Mouse (Mus musculus): ENCODE data around the gene Gars.

The Gars gene

DNA sequence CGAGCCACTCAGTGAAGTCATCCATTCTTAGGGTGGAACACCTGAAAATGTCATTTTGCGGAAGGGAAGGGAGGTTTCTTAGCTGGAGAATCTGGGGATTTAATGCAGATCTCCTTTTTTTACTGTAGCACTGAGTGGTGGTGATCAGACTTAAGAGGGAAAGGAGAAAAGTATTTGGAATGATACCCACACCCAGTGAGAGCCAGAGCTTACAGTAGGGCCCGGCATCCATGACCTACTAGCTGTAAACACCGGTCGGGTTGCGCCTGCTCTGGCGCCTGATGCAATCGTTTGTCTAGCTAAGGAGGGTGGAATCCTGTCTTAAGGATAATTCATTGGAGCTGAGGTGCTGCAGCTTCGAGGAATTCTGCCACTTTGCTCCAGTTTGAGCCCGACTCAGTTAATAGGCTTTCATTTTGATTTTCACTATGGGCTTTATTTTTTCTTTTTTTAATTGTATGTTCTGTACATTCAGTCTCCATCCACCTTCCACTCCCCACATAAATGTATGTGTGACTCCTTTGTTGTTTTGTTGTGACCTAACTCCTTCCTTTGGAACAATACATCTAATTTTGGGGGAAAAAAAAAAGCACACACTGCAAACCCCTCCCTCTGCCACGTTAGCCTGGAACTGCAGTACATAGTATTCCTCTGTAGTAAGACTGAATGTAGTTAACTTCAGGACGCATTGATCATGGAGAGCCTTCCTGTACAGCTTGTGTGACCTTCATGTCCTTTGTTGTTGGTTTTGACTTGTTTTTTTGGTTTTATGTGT is 1.1 kb downstream of the Gars start:
- peak; percentile 56 for DNase-seq (ENCODE audit: low read depth, low spot score)

DNA sequence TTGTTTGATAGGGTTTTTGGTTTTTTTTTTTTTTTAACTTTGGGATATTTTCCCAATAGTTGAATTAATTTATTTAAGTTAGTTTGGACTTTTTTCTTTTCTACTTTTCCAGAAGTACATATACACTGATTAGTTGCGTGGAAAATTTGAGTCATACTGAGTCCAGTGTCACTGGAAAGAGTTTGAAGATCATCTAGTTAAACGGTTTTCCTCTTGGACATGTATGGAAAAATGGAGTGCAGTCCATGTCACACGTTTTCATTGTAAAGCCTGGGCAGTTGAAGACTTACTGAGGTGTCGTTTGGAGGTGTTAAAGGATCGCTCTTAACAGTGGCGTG is 1.6 kb downstream of the Gars start:
- peak; percentile 8 for DNase-seq (ENCODE audit: low read depth, low spot score)

DNA sequence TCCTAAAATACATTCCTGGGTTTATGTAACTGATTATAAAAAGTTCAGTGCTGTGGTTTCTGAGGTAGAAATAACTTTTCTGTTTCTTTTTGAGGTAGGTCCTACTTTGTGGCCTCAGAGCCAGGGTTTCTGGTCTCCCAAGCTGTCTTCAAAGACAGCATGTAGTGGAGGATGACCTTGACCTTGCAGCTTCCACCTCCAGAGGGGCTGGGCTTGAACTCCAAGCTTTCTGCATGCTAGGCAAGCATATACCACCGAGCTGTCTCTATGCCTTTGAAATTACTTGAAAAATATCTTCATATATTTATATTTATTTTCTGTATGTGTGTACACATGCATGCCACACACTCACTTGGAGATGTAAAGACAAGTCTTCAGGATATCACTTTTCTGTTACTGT is 2.2 kb downstream of the Gars start:
- no peak for DNase-seq (ENCODE audit: low read depth, low spot score)

DNA sequence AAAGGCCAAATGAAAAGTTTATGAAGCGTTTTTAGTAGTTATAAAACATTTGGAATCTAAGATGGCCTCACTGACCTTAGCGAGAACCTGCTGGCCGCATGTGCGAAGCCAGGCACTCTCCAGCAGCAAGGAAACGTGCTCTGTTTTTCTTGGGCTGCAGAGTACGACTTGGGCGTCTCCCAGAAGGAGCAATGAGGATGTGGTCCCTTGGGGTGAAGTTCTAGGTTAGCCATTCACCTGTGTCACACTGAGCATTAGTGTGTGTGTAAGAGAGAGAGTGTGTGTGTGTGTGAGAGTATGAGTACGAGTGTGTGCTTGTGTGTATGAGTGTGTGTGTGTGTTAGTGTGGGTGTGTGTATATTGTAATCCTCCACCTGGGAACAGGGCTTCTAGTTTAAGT is 5.4 kb downstream of the Gars start:
- DNase-seq (ENCODE audit: low read depth, low spot score): no peak

DNA sequence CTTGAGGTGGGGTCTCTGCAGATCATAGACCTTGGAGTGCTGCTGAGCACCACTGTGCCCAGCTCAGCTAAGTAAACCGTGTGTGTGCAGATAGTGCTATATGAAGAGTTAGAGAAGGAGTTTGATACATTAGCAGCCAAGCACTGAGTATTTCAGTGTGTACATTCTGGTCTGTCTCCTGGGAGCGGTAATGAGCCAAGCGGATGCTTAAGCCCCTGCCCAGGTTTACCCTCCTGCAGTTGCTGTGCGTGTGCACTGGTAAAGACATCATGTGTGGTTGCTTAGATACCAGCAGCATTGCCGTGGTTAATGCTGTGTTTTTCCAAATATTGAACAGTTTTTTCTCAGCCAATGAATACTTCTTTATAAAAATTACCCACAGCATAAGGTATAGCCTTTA is 6.7 kb downstream of the Gars start:
- DNase-seq (ENCODE audit: low read depth, low spot score): no peak

DNA sequence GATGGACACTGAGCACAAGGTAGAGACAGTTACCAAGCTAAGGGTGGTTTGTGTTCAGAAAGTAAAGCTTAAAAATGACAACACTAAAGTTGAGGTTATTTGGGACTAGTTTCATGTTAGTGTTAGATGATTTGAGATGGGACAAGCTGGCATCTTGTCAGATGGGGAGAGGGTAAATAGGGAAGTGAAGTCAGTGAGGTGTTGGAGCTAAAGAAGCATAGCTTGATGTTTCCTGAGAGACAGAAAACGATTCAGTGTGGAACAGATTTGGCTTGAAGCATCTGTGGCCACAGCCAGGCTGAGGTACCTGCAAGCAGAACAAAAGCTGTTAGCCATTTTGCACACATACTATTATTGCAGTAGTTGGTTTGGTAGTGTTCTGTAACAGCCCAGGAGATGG is 7.5 kb downstream of the Gars start:
- no peak for DNase-seq (ENCODE audit: low read depth, low spot score)

DNA sequence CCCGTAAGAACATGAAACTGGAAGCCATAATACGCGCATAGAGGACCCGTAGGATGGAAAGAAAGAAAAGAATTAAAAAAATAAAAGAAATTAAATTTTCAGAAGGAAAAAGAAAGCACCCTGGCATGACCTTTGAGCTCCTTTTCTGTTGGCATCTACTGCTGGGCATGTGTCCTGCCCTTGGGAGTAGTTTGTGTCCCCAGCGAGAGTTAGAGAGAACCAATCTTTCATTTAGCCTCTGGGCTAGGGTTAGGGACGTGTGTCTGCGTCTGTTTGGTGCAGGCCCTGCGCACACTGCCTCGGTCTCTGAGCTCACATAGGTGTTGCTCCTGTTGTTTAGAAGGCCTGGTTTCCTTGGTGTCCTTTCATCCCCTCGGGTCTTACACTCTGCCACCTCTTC is 11.4 kb downstream of the Gars start:
- DNase-seq (ENCODE audit: low read depth, low spot score): no peak

DNA sequence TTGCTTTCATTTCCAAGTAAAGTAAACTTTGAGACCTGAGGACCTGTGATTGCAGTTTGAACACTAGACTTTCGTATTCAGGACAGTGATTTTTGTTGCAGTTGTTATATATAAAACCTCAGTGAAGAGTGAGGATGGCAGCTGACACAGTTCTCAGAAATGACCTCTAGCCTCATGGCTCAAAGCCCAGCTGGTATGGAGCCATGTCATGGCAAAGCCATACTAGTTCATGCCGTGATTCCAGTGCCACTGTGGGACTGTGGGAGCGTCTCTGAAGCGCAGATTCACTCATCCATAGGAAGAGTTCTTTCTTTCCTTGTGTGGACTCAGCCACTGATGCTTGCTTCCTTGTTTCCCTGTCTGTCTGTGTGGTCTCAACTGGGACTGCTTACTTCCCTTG is 16.7 kb downstream of the Gars start:
- no peak for DNase-seq (ENCODE audit: low read depth, low spot score)

DNA sequence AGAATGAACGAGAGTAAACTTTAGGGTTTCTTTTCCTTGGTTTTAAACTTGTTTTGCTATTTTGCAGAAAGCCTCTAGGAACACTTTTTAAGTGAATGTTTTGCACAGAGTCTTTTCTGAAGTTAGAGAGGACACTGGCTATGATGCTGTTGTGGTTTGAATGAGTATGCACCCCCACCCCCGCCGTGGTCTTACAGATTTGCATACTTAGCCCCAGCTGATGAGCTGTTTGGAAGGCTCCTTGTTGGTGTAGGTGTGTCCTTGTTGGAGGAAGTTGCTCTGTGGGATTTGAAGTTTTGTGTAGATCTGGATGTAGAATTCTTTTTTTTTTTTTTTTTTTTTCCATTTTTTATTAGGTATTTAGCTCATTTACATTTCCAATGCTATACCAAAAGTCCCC is 19.6 kb downstream of the Gars start:
- DNase-seq (ENCODE audit: low read depth, low spot score): no peak

DNA sequence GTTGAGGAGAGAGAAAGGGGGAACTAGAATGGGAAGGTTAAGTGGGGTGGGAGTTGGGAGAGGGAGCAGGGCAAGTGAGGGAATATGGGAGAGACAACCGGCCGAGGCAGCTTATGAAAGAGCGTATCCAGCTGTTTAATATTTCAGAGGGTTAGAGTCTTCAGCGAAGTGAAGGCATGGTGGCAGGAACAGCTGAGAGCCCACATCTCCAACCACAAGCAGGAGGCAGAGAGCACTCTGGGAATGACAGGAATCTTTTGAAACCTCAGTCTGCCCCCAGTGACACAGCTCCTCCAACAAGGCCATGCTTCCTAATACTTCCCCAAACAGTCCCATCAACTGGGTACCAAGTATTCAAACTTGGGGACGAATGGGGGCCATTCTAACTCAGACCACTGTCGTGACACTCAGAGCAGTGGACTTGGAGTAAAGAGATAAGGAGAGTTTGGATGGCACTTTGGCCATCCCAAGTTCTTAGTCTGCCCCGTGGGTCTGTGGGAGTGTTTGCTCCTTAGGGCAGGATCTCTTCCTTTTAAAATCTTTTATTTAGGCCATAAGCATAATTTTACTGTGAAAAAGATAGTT is 22.5 kb downstream of the Gars start:
- DNase-seq (ENCODE audit: low read depth, low spot score): no peak

DNA sequence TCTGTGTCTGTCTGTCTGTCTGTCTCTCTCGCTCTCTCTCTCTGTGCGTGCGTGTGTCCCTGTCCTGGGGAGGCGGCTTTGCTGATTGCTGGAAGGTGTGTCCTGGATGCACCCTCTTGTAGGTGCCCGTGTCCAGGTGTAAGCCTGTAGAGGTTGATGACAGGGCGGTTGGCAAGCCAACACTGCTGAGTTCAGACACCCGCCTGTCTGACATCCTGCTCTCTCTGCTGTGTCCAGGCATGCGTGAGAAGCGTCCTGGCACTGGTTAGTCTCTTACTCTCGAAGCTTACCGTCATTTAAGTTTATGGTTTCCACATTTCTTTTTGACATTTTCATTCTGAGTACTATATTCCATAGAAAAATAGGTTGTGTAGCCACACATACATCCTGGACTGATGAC is 23.5 kb downstream of the Gars start:
- no peak for DNase-seq (ENCODE audit: low read depth, low spot score)

DNA sequence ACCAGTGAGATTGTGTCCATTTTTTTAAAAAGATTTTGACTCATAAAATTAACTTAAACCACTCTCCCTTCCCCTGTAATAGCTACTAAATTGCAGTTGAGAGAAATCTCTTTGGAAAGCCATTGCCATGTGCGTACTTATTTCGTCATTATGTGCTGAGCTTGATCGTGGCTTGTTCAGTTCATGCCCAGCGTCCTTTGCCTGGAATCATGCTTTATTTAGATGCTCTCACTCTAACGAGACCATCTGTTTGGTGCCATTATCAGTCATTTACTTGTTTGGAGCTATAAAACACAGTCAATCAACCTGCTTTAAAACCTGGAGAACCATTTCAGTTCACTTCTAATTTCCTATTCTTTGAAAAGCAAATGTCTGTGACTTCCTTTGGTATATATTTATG is 24.4 kb downstream of the Gars start:
- DNase-seq (ENCODE audit: low read depth, low spot score): no peak

DNA sequence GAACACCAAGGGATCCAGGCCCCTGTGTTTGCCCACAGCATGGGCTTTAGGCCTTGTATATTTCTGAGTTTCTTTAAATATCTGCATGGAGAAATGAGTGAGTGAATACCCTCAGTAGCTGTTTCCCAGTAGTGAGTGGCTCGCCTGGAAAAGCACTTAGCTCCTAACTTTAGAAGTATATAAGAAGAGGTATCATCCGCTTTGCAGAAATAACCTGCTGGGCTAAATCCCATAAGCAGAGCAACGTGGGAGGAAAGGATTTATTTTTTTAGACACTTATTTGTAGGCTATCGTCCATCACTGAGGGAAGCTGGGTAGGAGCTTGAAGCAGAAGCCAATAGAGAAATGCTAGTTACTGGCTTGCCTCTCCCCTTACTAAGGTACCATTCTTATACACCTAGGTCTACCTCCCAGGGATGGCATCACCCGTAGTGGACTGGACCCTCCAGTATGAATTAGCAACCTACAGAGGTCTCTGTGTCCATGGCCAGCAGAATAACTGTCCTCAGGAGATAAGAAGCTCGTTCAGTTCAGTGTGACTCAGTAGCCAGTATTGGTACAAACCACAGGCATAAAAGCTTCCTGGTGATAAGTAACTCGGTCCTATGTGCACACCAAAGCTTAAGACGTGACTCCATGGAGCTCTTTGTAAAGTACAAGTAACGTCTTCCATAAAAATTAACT is 26.1 kb downstream of the Gars start:
- DNase-seq (ENCODE audit: low read depth, low spot score): no peak

DNA sequence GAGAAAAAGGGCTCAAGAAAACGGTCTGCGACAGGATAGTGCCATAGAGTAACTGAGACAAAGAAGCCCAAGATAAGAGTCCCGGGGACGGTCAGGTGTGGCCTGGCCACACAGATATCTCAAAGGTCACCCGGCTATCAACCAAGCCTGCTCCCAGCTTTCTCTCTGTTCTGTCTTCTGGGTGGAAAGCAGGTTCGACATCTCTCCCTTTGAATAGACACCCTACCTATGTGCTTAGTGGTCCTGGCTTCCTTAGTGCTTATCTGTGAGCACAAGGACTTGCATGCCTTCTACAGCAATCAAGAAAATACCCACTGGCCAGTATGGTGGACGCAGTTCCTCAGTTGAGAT is 26.6 kb downstream of the Gars start:
- DNase-seq (ENCODE audit: low read depth, low spot score): no peak

DNA sequence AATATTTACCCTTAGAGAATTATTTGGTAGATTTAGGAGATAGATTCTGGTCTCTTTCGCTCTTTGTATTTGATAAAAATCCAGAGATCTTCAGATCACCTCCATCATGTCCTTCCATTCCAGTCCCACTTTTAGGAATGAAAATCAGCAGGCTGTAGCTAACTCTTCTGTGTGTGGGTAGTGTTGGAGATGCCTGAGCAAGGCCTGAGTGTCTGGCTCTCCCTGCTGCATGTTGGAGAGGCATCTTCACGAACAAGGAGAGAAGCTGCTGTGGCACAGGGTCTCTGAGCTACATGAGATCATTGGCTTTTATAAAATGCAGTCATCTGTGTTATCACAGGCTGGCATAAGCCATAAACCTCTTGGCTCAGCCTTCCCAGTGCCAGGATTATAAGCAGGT is 28.1 kb downstream of the Gars start:
- no peak for DNase-seq (ENCODE audit: low read depth, low spot score)

DNA sequence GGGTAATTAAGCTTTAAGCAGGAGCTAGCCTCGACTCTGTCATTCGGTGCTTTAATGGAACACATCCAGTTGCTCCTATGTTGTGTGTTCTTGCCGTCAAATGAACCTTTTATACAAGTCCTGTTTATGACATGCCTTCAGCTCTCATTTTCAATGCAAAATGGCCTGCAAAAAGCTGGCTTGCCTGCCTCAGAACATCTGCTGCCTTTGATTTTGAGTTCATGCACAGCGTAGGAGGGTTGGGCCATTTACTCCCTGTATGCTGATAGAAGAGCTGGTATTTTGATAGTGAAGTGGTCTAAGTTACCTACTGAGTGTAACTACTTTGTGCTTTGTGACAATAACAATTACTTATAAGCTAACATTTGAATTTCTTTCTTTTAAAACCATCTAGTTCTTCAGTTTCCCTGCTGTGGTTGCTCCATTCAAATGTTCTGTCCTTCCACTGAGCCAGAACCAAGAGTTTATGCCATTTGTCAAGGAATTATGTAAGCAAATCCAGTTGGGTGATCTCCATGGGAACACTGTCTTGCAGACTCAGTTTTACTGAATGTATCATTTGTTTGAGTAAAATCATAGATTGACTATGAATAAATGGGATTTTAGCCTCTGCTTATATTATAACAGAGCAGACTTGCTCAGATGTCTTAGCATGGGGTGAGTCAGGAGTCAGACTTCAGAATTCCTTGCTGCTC is 38.9 kb downstream of the Gars start:
- DNase-seq (ENCODE audit: low read depth, low spot score): no peak

DNA sequence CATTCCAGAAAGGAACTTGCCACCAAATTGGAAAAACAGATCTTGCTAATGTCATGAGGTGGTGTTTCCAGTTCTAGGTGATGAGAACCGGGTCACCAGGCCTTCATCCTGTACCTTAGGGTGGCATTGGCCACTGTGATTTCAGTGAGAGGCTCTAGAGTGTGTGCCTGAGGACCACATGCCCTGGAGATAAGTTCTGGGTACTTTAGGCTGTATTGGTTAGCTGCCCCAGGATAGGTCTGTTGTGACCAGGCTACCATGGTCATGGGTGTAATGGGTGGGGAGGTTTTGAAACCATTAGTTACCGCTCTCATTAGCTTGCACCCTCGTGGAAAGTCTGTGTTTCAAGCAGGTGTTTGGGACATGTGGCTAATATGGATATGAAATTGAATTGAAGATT is 43.6 kb downstream of the Gars start:
- no peak for DNase-seq (ENCODE audit: low read depth, low spot score)

DNA sequence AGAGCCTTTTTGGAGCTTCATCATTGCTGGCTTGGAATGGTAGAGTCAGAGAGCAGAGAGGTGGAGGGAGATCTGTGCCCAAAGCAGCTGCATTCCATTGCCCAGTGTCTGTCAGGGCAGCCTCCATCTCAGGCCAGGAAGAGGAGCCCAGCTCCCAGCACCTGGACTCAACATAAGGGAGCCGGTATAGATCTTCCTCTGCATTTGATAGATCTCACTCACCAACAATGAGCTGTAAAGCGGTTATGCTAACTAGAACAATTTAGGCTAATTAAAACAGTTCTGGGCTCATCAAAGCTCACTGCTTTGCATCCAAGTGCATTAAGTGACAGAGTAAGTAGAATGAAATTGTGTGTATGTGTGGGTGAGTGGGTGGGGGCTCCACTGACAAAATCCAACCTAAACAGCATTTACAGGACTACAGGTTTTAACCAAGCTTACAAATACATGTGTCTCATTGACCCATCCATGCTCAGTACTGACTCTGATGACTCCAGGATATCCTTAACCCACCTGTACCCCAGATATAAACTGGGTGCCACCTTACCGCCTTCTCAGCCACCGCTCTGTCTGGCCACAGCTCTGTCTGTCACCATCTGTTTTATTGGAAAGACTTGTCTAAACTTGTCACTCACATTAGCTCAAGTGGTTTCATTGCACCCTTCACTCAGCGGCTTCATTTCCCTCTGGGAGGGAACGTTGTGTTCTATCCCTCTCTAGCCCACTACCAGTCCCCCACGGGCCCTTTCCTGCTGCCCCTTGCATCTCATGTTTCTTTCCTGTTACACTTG is 44.6 kb downstream of the Gars start:
- DNase-seq (ENCODE audit: low read depth, low spot score): no peak

DNA sequence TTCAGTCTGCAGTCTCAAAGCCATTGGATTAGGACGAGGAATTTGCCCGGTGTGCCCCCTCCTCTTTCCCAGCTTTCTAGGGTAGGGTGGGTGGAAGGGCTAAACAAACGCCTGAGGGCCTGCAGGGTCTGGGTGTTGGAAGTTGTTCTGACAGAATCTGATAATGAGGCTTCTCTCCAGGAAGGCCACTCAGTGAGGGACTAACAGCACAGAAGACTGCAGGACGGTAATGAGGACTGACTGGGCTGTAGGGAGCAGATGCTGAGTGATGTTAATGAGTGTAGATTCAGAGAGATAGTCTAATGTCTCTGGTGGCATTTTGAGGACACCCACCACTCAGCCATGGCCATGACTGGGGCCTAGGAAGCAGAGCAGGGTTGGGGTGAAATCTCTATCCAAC is 49.5 kb downstream of the Gars start:
- DNase-seq (ENCODE audit: low read depth, low spot score): no peak

DNA sequence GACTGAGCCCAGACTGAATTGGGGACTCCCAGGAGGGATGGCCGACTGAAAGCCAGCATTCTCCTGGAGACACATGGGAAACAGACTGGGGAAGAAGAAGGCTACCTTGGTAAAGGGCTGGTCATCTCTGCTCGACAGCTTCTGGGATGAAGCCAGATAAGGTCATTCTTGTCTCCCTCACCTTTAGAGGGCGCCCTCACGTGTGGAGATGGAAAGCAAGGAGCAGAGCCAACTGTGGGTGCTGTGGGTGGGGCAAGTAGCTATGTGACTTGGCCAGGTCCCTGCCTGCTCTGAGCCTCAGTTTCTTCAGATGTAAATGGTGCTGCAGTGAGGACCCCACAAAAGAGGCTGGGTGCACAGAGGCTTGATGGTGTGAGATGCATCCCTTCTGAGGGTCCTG is 52.8 kb downstream of the Gars start:
- no peak for DNase-seq (ENCODE audit: low read depth, low spot score)

DNA sequence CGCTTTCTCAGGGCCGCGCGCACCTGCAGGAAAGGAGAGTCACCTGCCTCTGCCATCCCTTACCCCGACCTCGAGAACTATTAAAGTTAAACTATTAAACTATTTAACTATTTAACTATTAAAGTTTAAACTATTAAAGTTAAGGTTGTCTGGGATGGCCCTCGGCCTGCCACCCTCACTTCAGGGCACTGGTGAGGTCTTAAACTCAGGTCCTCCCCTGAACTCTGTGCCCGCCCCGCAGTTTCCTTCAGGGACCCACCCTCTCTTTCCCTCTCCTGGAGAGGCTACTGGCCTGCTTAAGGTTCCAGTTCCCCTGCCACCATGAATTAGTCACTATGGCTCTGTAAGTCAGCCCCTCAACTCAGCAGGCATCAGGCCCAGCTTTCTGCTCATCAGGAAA is 53.6 kb downstream of the Gars start:
- DNase-seq (ENCODE audit: low read depth, low spot score): no peak
